Mouse (Mus musculus) ES-Bruce4 (cell line): ENCODE measurements around the gene Cgn.

Experiments
- CTCF ChIP-seq: IDR thresholded peaks from one replicate; pipeline ENCODE4 v1.8.1; 2011; ENCODE audit warnings: low read depth, low read length
- POLR2A ChIP-seq: IDR thresholded peaks from one replicate; pipeline ENCODE4 v1.8.1; 2011; ENCODE audit warnings: low read length; ENCODE audit not compliant: insufficient read depth

GRCm38 (mm10) chr3:94822082-94822481 lies 35.8 kb upstream of the Cgn start:
- TF ChIP-seq CTCF (no peak), POLR2A (no peak)
